Mouse (Mus musculus) megakaryocyte, embryonic 14.5 days (primary cell): ENCODE measurements around the gene Lhfp.

Experiments
- FLI1 ChIP-seq: IDR thresholded peaks from 2 replicates; pipeline ENCODE4 v1.6.1; 2012; ENCODE audit warnings: low read length, inconsistent platforms, mixed read lengths
- GATA1 ChIP-seq: IDR thresholded peaks from 3 replicates; pipeline ENCODE4 v1.6.1; 2012; ENCODE audit warnings: mixed read lengths, low read length, inconsistent platforms, borderline replicate concordance

- TF ChIP-seq GATA1: no peak
- TF ChIP-seq FLI1: no peak
These were observed 60.9 kb downstream of the Lhfp start for GRCm38 (mm10) chr3:53102131-53102756.
